Mouse (Mus musculus) stomach, postnatal 0 days (tissue): ENCODE measurements at regions not wholly inside any gene's neighbourhood (a gene's known extent, or its start where the extent isn't known, plus 50 kb on each side); places are given as distances from the start of the nearest gene placed in this dataset.

Experiments
- ATAC-seq: fragments of 200-750 bp; cut with Nextera tagmentation; 2 replicates; pipeline ENCODE4 v1.8.0; 2017; ENCODE audit not compliant: low FRiP score, low TSS enrichment
- DNase-seq: peaks from one replicate; pipeline ENCODE4 v3.0.0-alpha.2; 2016; ENCODE audit warnings: low spot score
- H3K27ac ChIP-seq: fragments of 300-500 bp; sonication (generic); replicated peaks from 2 replicates; pipeline ENCODE4 v1.5.1; 2014; ENCODE audit warnings: mild to moderate bottlenecking, control low read depth
- H3K27me3 ChIP-seq: fragments of 300-500 bp; sonication (generic); 2 replicates; pipeline ENCODE4 v1.6.1; 2014; ENCODE audit warnings: low read length; ENCODE audit not compliant: control insufficient read depth, insufficient read depth
- H3K36me3 ChIP-seq: fragments of 300-500 bp; sonication (generic); 2 replicates; pipeline ENCODE4 v1.6.1; 2014; ENCODE audit warnings: low read length, mixed read lengths; ENCODE audit not compliant: control insufficient read depth, insufficient read depth
- H3K4me1 ChIP-seq: fragments of 300-500 bp; sonication (generic); replicated peaks from 2 replicates; pipeline ENCODE4 v1.6.1; 2014; ENCODE audit warnings: antibody characterized with exemption; ENCODE audit not compliant: control insufficient read depth, insufficient read depth
- H3K4me2 ChIP-seq: fragments of 300-500 bp; sonication (generic); replicated peaks from 2 replicates; pipeline ENCODE4 v1.6.1; 2014; ENCODE audit warnings: low read depth, mild to moderate bottlenecking, control low read depth, moderate library complexity
- H3K4me3 ChIP-seq: fragments of 300-500 bp; sonication (generic); 2 replicates; pipeline ENCODE4 v1.5.1; 2014; ENCODE audit warnings: low read depth, low read length, control low read depth
- H3K9ac ChIP-seq: fragments of 300-500 bp; sonication (generic); 2 replicates; pipeline ENCODE4 v1.6.1; 2014; ENCODE audit warnings: mild to moderate bottlenecking, low read length, control low read depth, mixed read lengths
- H3K9me3 ChIP-seq: fragments of 300-500 bp; sonication (generic); 2 replicates; pipeline ENCODE4 v1.6.1; 2016; ENCODE audit warnings: low read length; ENCODE audit not compliant: control insufficient read depth
- CTCF ChIP-seq: IDR thresholded peaks from 2 replicates; pipeline ENCODE4 v1.5.1; 2016; ENCODE audit warnings: antibody characterized with exemption, low read depth, mild to moderate bottlenecking, moderate library complexity
- EP300 ChIP-seq: optimal IDR thresholded peaks from 2 replicates; pipeline ENCODE3; 2016; ENCODE audit warnings: antibody characterized with exemption
- WGBS: fragments of 180-500 bp; shearing (Covaris S2); extraction: QIAGEN DNeasy Blood & Tissue Kit; methylation state at CpG from one replicate; pipeline ENCODE4 v1.1.7; 2014; 5-methylcytosine and 5-hydroxymethylcytosine counted together

- no peak overlapping the region for H3K9ac ChIP-seq
- no peaks in the 10 kb centered on the region for H3K9me3 ChIP-seq
- no peak overlapping the region for H3K4me2 ChIP-seq
- WGBS = 48% methylated on average over 4 of the region's 4 CpGs
- DNase-seq (no peak), ATAC-seq (no peak)
- H3K36me3 ChIP-seq = no peaks in the 10 kb centered on the region
- H3K27me3 ChIP-seq = no peaks in the 10 kb centered on the region
- no peak overlapping the region for H3K27ac ChIP-seq
- TF ChIP-seq CTCF (peak; percentile 42), EP300 (no peak)
- H3K4me3 ChIP-seq = no peak overlapping the region
- no peaks in the 10 kb centered on the region for H3K4me1 ChIP-seq
Measured at GRCm38 (mm10) chr1:95397188-95397587, 83.8 kb downstream of the Fam174a start.

- H3K4me2 ChIP-seq = no peak overlapping the region
- H3K27ac ChIP-seq = no peak overlapping the region
- no peak overlapping the region for H3K9ac ChIP-seq
- 91% methylated on average over 7 of the region's 7 CpGs for WGBS
- DNase-seq (no peak), ATAC-seq (no peak)
- H3K36me3 ChIP-seq = no peaks in the 10 kb centered on the region
- no peaks in the 10 kb centered on the region for H3K9me3 ChIP-seq
- H3K4me1 ChIP-seq = no peaks in the 10 kb centered on the region
- H3K27me3 ChIP-seq = no peaks in the 10 kb centered on the region
- H3K4me3 ChIP-seq = no peak overlapping the region
- no peak for TF ChIP-seq CTCF
- no peak for TF ChIP-seq EP300
Measured at GRCm38 (mm10) chr1:95399764-95400163, 86.3 kb downstream of the Fam174a start.

GRCm38 (mm10) chr1:95422253-95422652 is 108.8 kb downstream of the Fam174a start:
- Histone ChIP-seq H3K9me3 (no peaks in the 10 kb centered on the region), H3K27ac (no peak overlapping the region), H3K27me3 (no peaks in the 10 kb centered on the region), H3K4me1 (no peaks in the 10 kb centered on the region), H3K4me3 (no peak overlapping the region), H3K36me3 (no peaks in the 10 kb centered on the region), H3K9ac (no peak overlapping the region), H3K4me2 (no peak overlapping the region)
- 62% methylated on average over 1 of the region's 1 CpGs for WGBS
- DNase-seq = no peak
- TF ChIP-seq EP300 (no peak), CTCF (no peak)
- ATAC-seq = no peak

- TF ChIP-seq EP300 = no peak
- TF ChIP-seq CTCF = no peak
- Histone ChIP-seq H3K9me3 (no peaks in the 10 kb centered on the region), H3K9ac (no peak overlapping the region), H3K36me3 (no peaks in the 10 kb centered on the region), H3K27ac (no peak overlapping the region), H3K4me2 (no peak overlapping the region), H3K4me1 (no peaks in the 10 kb centered on the region), H3K27me3 (no peaks in the 10 kb centered on the region), H3K4me3 (no peak overlapping the region)
- no peak for ATAC-seq
- DNase-seq = no peak
Measured at GRCm38 (mm10) chr1:95425420-95425819, 112.0 kb downstream of the Fam174a start.

GRCm38 (mm10) chr1:95437155-95437554 is 123.7 kb downstream of the Fam174a start:
- Histone ChIP-seq H3K4me3 (no peak overlapping the region), H3K36me3 (no peaks in the 10 kb centered on the region), H3K9ac (no peak overlapping the region), H3K27ac (no peak overlapping the region), H3K4me2 (no peak overlapping the region), H3K4me1 (no peaks in the 10 kb centered on the region), H3K27me3 (no peaks in the 10 kb centered on the region), H3K9me3 (no peaks in the 10 kb centered on the region)
- no peak for TF ChIP-seq EP300
- TF ChIP-seq CTCF = no peak
- DNase-seq (no peak), ATAC-seq (no peak)

GRCm38 (mm10) chr1:95445541-95445940 is 132.1 kb downstream of the Fam174a start:
- ATAC-seq (no peak), DNase-seq (no peak)
- H3K9ac ChIP-seq = no peak overlapping the region
- no peaks in the 10 kb centered on the region for H3K9me3 ChIP-seq
- TF ChIP-seq CTCF (no peak), EP300 (no peak)
- no peak overlapping the region for H3K4me2 ChIP-seq
- no peak overlapping the region for H3K27ac ChIP-seq
- H3K27me3 ChIP-seq = no peaks in the 10 kb centered on the region
- no peak overlapping the region for H3K4me3 ChIP-seq
- no peaks in the 10 kb centered on the region for H3K4me1 ChIP-seq
- WGBS = 48% methylated on average over 3 of the region's 3 CpGs
- H3K36me3 ChIP-seq = no peaks in the 10 kb centered on the region
